Mouse (Mus musculus): Measurements from ENCODE around the gene Actl7b. TPM values are rescaled to one million over a fixed set of nuclear protein-coding genes. Genes with fewer than 3 reads are reported as not detected.
A peak's percentile ranks its signal among the peaks of the same experiment; 100 is the strongest.

The Actl7b gene
- polyA plus RNA-seq, 1 experiment from 2014 or later: not detected

DNA sequence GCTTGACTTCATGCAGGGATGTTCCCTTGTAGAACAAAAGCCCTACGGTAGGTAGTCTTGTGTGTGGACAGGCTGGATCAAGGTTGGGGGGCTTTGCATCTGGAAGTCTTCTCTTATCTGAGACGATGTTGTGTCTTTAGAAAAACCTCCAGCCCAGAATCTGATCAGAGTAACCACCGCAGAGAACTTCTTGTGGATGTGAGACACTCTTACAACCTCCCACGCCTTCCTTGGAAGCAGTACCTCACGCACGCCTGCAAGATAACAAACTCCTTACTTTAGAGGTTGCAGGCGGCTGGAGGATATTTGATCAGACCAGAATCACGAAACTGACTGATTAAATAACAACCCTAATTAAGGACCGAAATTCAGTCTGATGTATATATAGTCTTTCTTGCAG, 20.8 kb downstream of the Actl7b start:
- H3K9me3 ChIP-seq (replicated peaks; ENCODE audit: control insufficient read depth, low read length): no peaks in the 10 kb centered on the region
- H3K27me3 ChIP-seq (ENCODE audit: control insufficient read depth, insufficient read depth, low read length): no peaks in the 10 kb centered on the region
- no peak overlapping the region for H3K4me3 ChIP-seq (ENCODE audit: low read depth, low read length)
- no peak overlapping the region; the same call in 1 of the 2 replicates for H3K4me2 ChIP-seq
- no peak overlapping the region for H3K9ac ChIP-seq (ENCODE audit: low read depth, low read length)
- WGBS (ENCODE audit: insufficient replicate concordance): 50% methylated on average over 9 of the region's 9 CpGs
- H3K27ac ChIP-seq (ENCODE audit: low read depth, low read length): peak overlapping the region; percentile 83
- no peak for ATAC-seq (replicated peaks; ENCODE audit: insufficient number of reproducible peaks, low FRiP score, low TSS enrichment)
- H3K36me3 ChIP-seq (ENCODE audit: control insufficient read depth, insufficient read depth, low read length): no peaks in the 10 kb centered on the region
- peaks cover 12% of the 10 kb centered on the region; the same call in 1 of the 2 replicates for H3K4me1 ChIP-seq (ENCODE audit: control insufficient read depth, insufficient read depth, low read length)

GRCm38 (mm10) chr4:56719456-56719855, 21.8 kb downstream of the Actl7b start:
- ATAC-seq (replicated peaks; ENCODE audit: insufficient number of reproducible peaks, low FRiP score, low TSS enrichment): peak; percentile 67; the same call in 1 of the 2 replicates
- no peak overlapping the region for H3K9ac ChIP-seq (ENCODE audit: low read depth, low read length)
- peak overlapping the region; percentile 83 for H3K27ac ChIP-seq (ENCODE audit: low read depth, low read length)
- H3K4me2 ChIP-seq: peak overlapping the region; percentile 36
- WGBS (ENCODE audit: insufficient replicate concordance): 32% methylated on average over 9 of the region's 9 CpGs
- no peak overlapping the region for H3K4me3 ChIP-seq (ENCODE audit: low read depth, low read length)
- no peaks in the 10 kb centered on the region for H3K36me3 ChIP-seq (ENCODE audit: control insufficient read depth, insufficient read depth, low read length)
- H3K9me3 ChIP-seq (replicated peaks; ENCODE audit: control insufficient read depth, low read length): no peaks in the 10 kb centered on the region
- H3K27me3 ChIP-seq (ENCODE audit: control insufficient read depth, insufficient read depth, low read length): no peaks in the 10 kb centered on the region
- H3K4me1 ChIP-seq (ENCODE audit: control insufficient read depth, insufficient read depth, low read length): peaks cover 12% of the 10 kb centered on the region; the same call in 1 of the 2 replicates

GRCm38 (mm10) chr4:56718573-56719442, 22.4 kb downstream of the Actl7b start:
- Histone ChIP-seq H3K4me2 (peak overlapping the region; percentile 33), H3K4me1 (ENCODE audit: control insufficient read depth, insufficient read depth, low read length) (peaks cover 12% of the 10 kb centered on the region; the same call in 1 of the 2 replicates), H3K9me3 (replicated peaks; ENCODE audit: control insufficient read depth, low read length) (no peaks in the 10 kb centered on the region), H3K27me3 (ENCODE audit: control insufficient read depth, insufficient read depth, low read length) (no peaks in the 10 kb centered on the region), H3K27ac (ENCODE audit: low read depth, low read length) (peak overlapping the region; percentile 83), H3K4me3 (ENCODE audit: low read depth, low read length) (no peak overlapping the region), H3K9ac (ENCODE audit: low read depth, low read length) (no peak overlapping the region), H3K36me3 (ENCODE audit: control insufficient read depth, insufficient read depth, low read length) (no peaks in the 10 kb centered on the region)
- ATAC-seq (replicated peaks; ENCODE audit: insufficient number of reproducible peaks, low FRiP score, low TSS enrichment): no peak
- 40% methylated on average over 12 of the region's 12 CpGs for WGBS (ENCODE audit: insufficient replicate concordance)

GRCm38 (mm10) chr4:56717932-56718331, 23.3 kb downstream of the Actl7b start:
- no peak for ATAC-seq (replicated peaks; ENCODE audit: insufficient number of reproducible peaks, low FRiP score, low TSS enrichment)
- Histone ChIP-seq H3K4me3 (ENCODE audit: low read depth, low read length) (no peak overlapping the region), H3K27ac (ENCODE audit: low read depth, low read length) (peak overlapping the region; percentile 30; the same call in 1 of the 2 replicates), H3K27me3 (ENCODE audit: control insufficient read depth, insufficient read depth, low read length) (no peaks in the 10 kb centered on the region), H3K9me3 (replicated peaks; ENCODE audit: control insufficient read depth, low read length) (no peaks in the 10 kb centered on the region), H3K36me3 (ENCODE audit: control insufficient read depth, insufficient read depth, low read length) (no peaks in the 10 kb centered on the region), H3K4me2 (no peak overlapping the region), H3K9ac (ENCODE audit: low read depth, low read length) (no peak overlapping the region), H3K4me1 (ENCODE audit: control insufficient read depth, insufficient read depth, low read length) (peaks cover 12% of the 10 kb centered on the region; the same call in 1 of the 2 replicates)
- 78% methylated on average over 3 of the region's 3 CpGs for WGBS (ENCODE audit: insufficient replicate concordance)

DNA sequence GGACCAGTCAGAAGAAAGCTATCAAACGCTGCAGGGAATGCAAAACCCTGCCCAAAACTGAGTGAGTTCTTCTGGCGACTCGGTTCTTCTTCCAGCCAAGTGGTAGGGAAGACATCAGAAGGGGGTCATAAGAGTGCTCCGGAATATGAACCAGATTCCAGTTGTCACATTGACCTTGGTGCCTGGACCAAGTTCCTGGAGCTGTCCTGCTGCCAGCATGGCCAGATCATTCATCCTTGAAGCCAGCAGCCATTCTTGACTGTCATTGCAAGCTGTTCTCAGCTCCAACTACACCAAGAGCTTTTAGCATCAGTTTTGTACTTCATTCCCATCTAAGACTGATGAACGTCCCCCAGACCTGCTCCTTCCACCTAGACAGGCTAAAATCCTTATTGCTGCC, 24.4 kb downstream of the Actl7b start:
- no peak overlapping the region for H3K27ac ChIP-seq (ENCODE audit: low read depth, low read length)
- WGBS (ENCODE audit: insufficient replicate concordance): 62% methylated on average over 5 of the region's 5 CpGs
- no peaks in the 10 kb centered on the region for H3K36me3 ChIP-seq (ENCODE audit: control insufficient read depth, insufficient read depth, low read length)
- ATAC-seq (replicated peaks; ENCODE audit: insufficient number of reproducible peaks, low FRiP score, low TSS enrichment): no peak
- no peaks in the 10 kb centered on the region for H3K27me3 ChIP-seq (ENCODE audit: control insufficient read depth, insufficient read depth, low read length)
- H3K4me2 ChIP-seq: no peak overlapping the region
- H3K9me3 ChIP-seq (replicated peaks; ENCODE audit: control insufficient read depth, low read length): no peaks in the 10 kb centered on the region
- H3K9ac ChIP-seq (ENCODE audit: low read depth, low read length): no peak overlapping the region
- no peak overlapping the region for H3K4me3 ChIP-seq (ENCODE audit: low read depth, low read length)
- peaks cover 10% of the 10 kb centered on the region; the same call in 1 of the 2 replicates for H3K4me1 ChIP-seq (ENCODE audit: control insufficient read depth, insufficient read depth, low read length)

GRCm38 (mm10) chr4:56713155-56713554, 28.1 kb downstream of the Actl7b start:
- H3K36me3 ChIP-seq (ENCODE audit: control insufficient read depth, insufficient read depth, low read length): no peaks in the 10 kb centered on the region
- no peak overlapping the region for H3K27ac ChIP-seq (ENCODE audit: low read depth, low read length)
- H3K9me3 ChIP-seq (replicated peaks; ENCODE audit: control insufficient read depth, low read length): no peaks in the 10 kb centered on the region
- no peak overlapping the region for H3K4me2 ChIP-seq
- H3K4me3 ChIP-seq (ENCODE audit: low read depth, low read length): no peak overlapping the region
- 87% methylated on average over 3 of the region's 3 CpGs for WGBS (ENCODE audit: insufficient replicate concordance)
- H3K27me3 ChIP-seq (ENCODE audit: control insufficient read depth, insufficient read depth, low read length): no peaks in the 10 kb centered on the region
- ATAC-seq (replicated peaks; ENCODE audit: insufficient number of reproducible peaks, low FRiP score, low TSS enrichment): no peak
- H3K9ac ChIP-seq (ENCODE audit: low read depth, low read length): no peak overlapping the region
- peaks cover 6% of the 10 kb centered on the region for H3K4me1 ChIP-seq (ENCODE audit: control insufficient read depth, insufficient read depth, low read length)

DNA sequence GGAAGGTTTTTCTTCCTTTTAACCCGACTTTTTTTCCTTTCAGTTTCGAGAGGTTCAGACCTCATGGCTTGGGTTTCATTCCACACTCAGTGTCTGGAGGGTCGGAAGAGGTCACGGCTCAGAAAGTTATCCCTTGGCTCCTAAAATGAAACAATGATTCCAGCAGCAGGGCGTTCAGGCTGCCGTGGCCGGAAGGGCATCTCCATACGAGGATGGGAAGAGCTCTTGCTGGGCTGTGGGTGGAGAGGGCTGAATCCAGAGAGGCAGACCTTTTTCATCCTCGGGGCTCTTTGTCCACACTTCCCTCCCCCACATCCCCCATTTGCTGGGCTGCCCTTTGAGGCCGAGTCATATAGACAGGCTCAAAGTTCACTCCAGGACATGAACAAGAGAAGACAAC, 39.0 kb downstream of the Actl7b start:
- Histone ChIP-seq H3K27ac (ENCODE audit: low read depth, low read length) (no peak overlapping the region), H3K4me2 (no peak overlapping the region; the same call in 1 of the 2 replicates), H3K9me3 (replicated peaks; ENCODE audit: control insufficient read depth, low read length) (no peaks in the 10 kb centered on the region), H3K36me3 (ENCODE audit: control insufficient read depth, insufficient read depth, low read length) (no peaks in the 10 kb centered on the region), H3K4me3 (ENCODE audit: low read depth, low read length) (no peak overlapping the region), H3K4me1 (ENCODE audit: control insufficient read depth, insufficient read depth, low read length) (no peaks in the 10 kb centered on the region), H3K27me3 (ENCODE audit: control insufficient read depth, insufficient read depth, low read length) (no peaks in the 10 kb centered on the region; the same call in 1 of the 2 replicates), H3K9ac (ENCODE audit: low read depth, low read length) (no peak overlapping the region)
- ATAC-seq (replicated peaks; ENCODE audit: insufficient number of reproducible peaks, low FRiP score, low TSS enrichment): no peak
- 38% methylated on average over 10 of the region's 10 CpGs for WGBS (ENCODE audit: insufficient replicate concordance)

DNA sequence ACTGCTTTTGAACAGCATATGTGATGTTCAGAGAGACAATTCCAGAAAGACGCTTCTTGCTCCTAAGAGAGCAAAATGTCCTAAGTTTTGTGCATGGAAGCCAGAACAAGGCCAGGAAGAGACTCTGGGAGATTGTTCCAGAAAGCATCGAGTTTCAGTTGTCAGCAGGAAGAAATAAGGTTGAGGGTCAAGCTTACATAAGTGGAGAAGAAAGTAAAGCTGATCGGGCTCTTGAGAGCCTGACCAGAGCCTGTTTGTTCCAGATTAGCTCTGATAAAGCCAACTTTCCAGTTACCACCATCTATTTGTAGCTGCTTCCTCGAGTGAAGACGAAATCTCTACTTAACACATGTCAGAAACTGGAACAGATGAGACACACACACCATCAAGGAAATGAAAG, 42.6 kb downstream of the Actl7b start:
- 19% methylated on average over 5 of the region's 5 CpGs for WGBS (ENCODE audit: insufficient replicate concordance)

More for the DNA sequence above, 42.6 kb downstream of the Actl7b start:
- Histone ChIP-seq H3K9me3 (replicated peaks; ENCODE audit: control insufficient read depth, low read length) (no peaks in the 10 kb centered on the region), H3K27ac (ENCODE audit: low read depth, low read length) (no peak overlapping the region), H3K4me3 (ENCODE audit: low read depth, low read length) (no peak overlapping the region), H3K9ac (ENCODE audit: low read depth, low read length) (no peak overlapping the region), H3K36me3 (ENCODE audit: control insufficient read depth, insufficient read depth, low read length) (no peaks in the 10 kb centered on the region), H3K4me1 (ENCODE audit: control insufficient read depth, insufficient read depth, low read length) (no peaks in the 10 kb centered on the region), H3K4me2 (no peak overlapping the region), H3K27me3 (ENCODE audit: control insufficient read depth, insufficient read depth, low read length) (no peaks in the 10 kb centered on the region)
- no peak for ATAC-seq (replicated peaks; ENCODE audit: insufficient number of reproducible peaks, low FRiP score, low TSS enrichment)
